Mouse (Mus musculus): ENCODE results near the gene Ldb1. TPM values are rescaled to one million over a fixed set of nuclear protein-coding genes. Genes with fewer than 3 reads are reported as not detected.

The Ldb1 gene
- polyA plus RNA-seq, 1 experiment from 2014 or later: 77.0 TPM

GRCm38 (mm10) chr19:46047426-46047825 is 2.4 kb upstream of the Ldb1 start:
- peak; percentile 76 for DNase-seq (ENCODE audit: low spot score, missing footprints)
- WGBS: 50% methylated on average over 2 of the region's 2 CpGs
- Histone ChIP-seq H3K4me3 (ENCODE audit: low read depth, low read length) (no peak overlapping the region), H3K4me2 (no peak overlapping the region), H3K9me3 (ENCODE audit: control insufficient read depth, low read length) (no peaks in the 10 kb centered on the region), H3K4me1 (ENCODE audit: control insufficient read depth, insufficient read depth, low read length) (peaks cover 30% of the 10 kb centered on the region), H3K27me3 (ENCODE audit: control insufficient read depth, insufficient read depth, low read length) (no peaks in the 10 kb centered on the region), H3K27ac (ENCODE audit: low read depth, low read length) (no peak overlapping the region), H3K36me3 (ENCODE audit: control insufficient read depth, insufficient read depth, low read length) (no peaks in the 10 kb centered on the region), H3K9ac (ENCODE audit: low read length) (no peak overlapping the region)
- ATAC-seq (ENCODE audit: low FRiP score): no peak

GRCm38 (mm10) chr19:46046621-46047025 is 1.6 kb upstream of the Ldb1 start:
- H3K4me3 ChIP-seq (ENCODE audit: low read depth, low read length): no peak overlapping the region
- no peaks in the 10 kb centered on the region for H3K9me3 ChIP-seq (ENCODE audit: control insufficient read depth, low read length)
- peaks cover 36% of the 10 kb centered on the region for H3K4me1 ChIP-seq (ENCODE audit: control insufficient read depth, insufficient read depth, low read length)
- no peaks in the 10 kb centered on the region for H3K27me3 ChIP-seq (ENCODE audit: control insufficient read depth, insufficient read depth, low read length)
- no peak overlapping the region; the same call in 1 of the 2 replicates for H3K4me2 ChIP-seq
- ATAC-seq (ENCODE audit: low FRiP score) (no peak), DNase-seq (ENCODE audit: low spot score, missing footprints) (peak; percentile 80)
- 4% methylated on average over 10 of the region's 10 CpGs for WGBS
- no peak overlapping the region for H3K9ac ChIP-seq (ENCODE audit: low read length)
- no peak overlapping the region for H3K27ac ChIP-seq (ENCODE audit: low read depth, low read length)
- H3K36me3 ChIP-seq (ENCODE audit: control insufficient read depth, insufficient read depth, low read length): no peaks in the 10 kb centered on the region

- DNase-seq (ENCODE audit: low spot score, missing footprints) (peak; percentile 89), ATAC-seq (ENCODE audit: low FRiP score) (peak; percentile 12)
- Histone ChIP-seq H3K4me2 (peak overlapping the region; percentile 87), H3K4me1 (ENCODE audit: control insufficient read depth, insufficient read depth, low read length) (peaks cover 45% of the 10 kb centered on the region), H3K4me3 (ENCODE audit: low read depth, low read length) (peak overlapping the region; percentile 92), H3K27me3 (ENCODE audit: control insufficient read depth, insufficient read depth, low read length) (no peaks in the 10 kb centered on the region), H3K36me3 (ENCODE audit: control insufficient read depth, insufficient read depth, low read length) (no peaks in the 10 kb centered on the region), H3K9me3 (ENCODE audit: control insufficient read depth, low read length) (no peaks in the 10 kb centered on the region), H3K9ac (ENCODE audit: low read length) (peak overlapping the region; percentile 93), H3K27ac (ENCODE audit: low read depth, low read length) (peak overlapping the region; percentile 87)
- 4% methylated on average over 7 of the region's 7 CpGs for WGBS
Observed at GRCm38 (mm10) chr19:46045696-46046311, 790 bp upstream of the Ldb1 start.

GRCm38 (mm10) chr19:46044271-46044992 is 582 bp downstream of the Ldb1 start, which contains the start of gene Pprc1:
Gene Pprc1, plus strand, starts transcription at chr19:46044886.
- peak within 1 kb of the TSS; percentile 93 for H3K9ac ChIP-seq (ENCODE audit: low read length)
- ATAC-seq (ENCODE audit: low FRiP score): no peak
- H3K4me3 ChIP-seq (ENCODE audit: low read depth, low read length): peak within 1 kb of the TSS; percentile 92
- peaks cover 54% of the 10 kb centered on the region for H3K4me1 ChIP-seq (ENCODE audit: control insufficient read depth, insufficient read depth, low read length)
- peak within 1 kb of the TSS; percentile 87 for H3K4me2 ChIP-seq
- under 1% methylated on average over 34 of the region's 34 CpGs for WGBS
- no peaks in the 10 kb centered on the region for H3K9me3 ChIP-seq (ENCODE audit: control insufficient read depth, low read length)
- H3K36me3 ChIP-seq (ENCODE audit: control insufficient read depth, insufficient read depth, low read length): no peaks in the 10 kb centered on the region
- DNase-seq (ENCODE audit: low spot score, missing footprints): peak; percentile 90
- peak within 1 kb of the TSS; percentile 87 for H3K27ac ChIP-seq (ENCODE audit: low read depth, low read length)
- H3K27me3 ChIP-seq (ENCODE audit: control insufficient read depth, insufficient read depth, low read length): no peaks in the 10 kb centered on the region

GRCm38 (mm10) chr19:46043380-46043779 is 1.6 kb downstream of the Ldb1 start:
- WGBS: 62% methylated on average over 7 of the region's 7 CpGs
- ATAC-seq (ENCODE audit: low FRiP score): no peak
- Histone ChIP-seq H3K27ac (ENCODE audit: low read depth, low read length) (peak overlapping the region; percentile 59), H3K4me3 (ENCODE audit: low read depth, low read length) (peak overlapping the region; percentile 92), H3K4me1 (ENCODE audit: control insufficient read depth, insufficient read depth, low read length) (peaks cover 54% of the 10 kb centered on the region), H3K27me3 (ENCODE audit: control insufficient read depth, insufficient read depth, low read length) (no peaks in the 10 kb centered on the region), H3K36me3 (ENCODE audit: control insufficient read depth, insufficient read depth, low read length) (no peaks in the 10 kb centered on the region), H3K4me2 (peak overlapping the region; percentile 87), H3K9ac (ENCODE audit: low read length) (peak overlapping the region; percentile 36; the same call in 1 of the 2 replicates), H3K9me3 (ENCODE audit: control insufficient read depth, low read length) (no peaks in the 10 kb centered on the region)
- no peak for DNase-seq (ENCODE audit: low spot score, missing footprints)

GRCm38 (mm10) chr19:46042476-46043011 is 2.5 kb downstream of the Ldb1 start:
- H3K4me2 ChIP-seq: peak overlapping the region; percentile 87

GRCm38 (mm10) chr19:46041933-46042475 is 3.0 kb downstream of the Ldb1 start:
- peaks cover 65% of the 10 kb centered on the region for H3K4me1 ChIP-seq (ENCODE audit: control insufficient read depth, insufficient read depth, low read length)
- H3K27me3 ChIP-seq (ENCODE audit: control insufficient read depth, insufficient read depth, low read length): no peaks in the 10 kb centered on the region
- ATAC-seq (ENCODE audit: low FRiP score) (peak; percentile 59), DNase-seq (ENCODE audit: low spot score, missing footprints) (peak; percentile 93)
- H3K9me3 ChIP-seq (ENCODE audit: control insufficient read depth, low read length): no peaks in the 10 kb centered on the region
- 3% methylated on average over 13 of the region's 14 CpGs for WGBS
- H3K9ac ChIP-seq (ENCODE audit: low read length): peak overlapping the region; percentile 56
- peak overlapping the region; percentile 93 for H3K27ac ChIP-seq (ENCODE audit: low read depth, low read length)
- H3K4me2 ChIP-seq: peak overlapping the region; percentile 87
- H3K36me3 ChIP-seq (ENCODE audit: control insufficient read depth, insufficient read depth, low read length): no peaks in the 10 kb centered on the region
- peak overlapping the region; percentile 92 for H3K4me3 ChIP-seq (ENCODE audit: low read depth, low read length)

More at GRCm38 (mm10) chr19:46042476-46043011, 2.5 kb downstream of the Ldb1 start:
- ATAC-seq (ENCODE audit: low FRiP score) (peak; percentile 47), DNase-seq (ENCODE audit: low spot score, missing footprints) (peak; percentile 93)
- H3K9me3 ChIP-seq (ENCODE audit: control insufficient read depth, low read length): no peaks in the 10 kb centered on the region
- 9% methylated on average over 6 of the region's 6 CpGs for WGBS
- H3K4me3 ChIP-seq (ENCODE audit: low read depth, low read length): peak overlapping the region; percentile 92; the same call in 1 of the 2 replicates
- H3K27ac ChIP-seq (ENCODE audit: low read depth, low read length): peak overlapping the region; percentile 93
- no peaks in the 10 kb centered on the region for H3K36me3 ChIP-seq (ENCODE audit: control insufficient read depth, insufficient read depth, low read length)
- H3K4me1 ChIP-seq (ENCODE audit: control insufficient read depth, insufficient read depth, low read length): peaks cover 59% of the 10 kb centered on the region
- H3K9ac ChIP-seq (ENCODE audit: low read length): peak overlapping the region; percentile 56
- H3K27me3 ChIP-seq (ENCODE audit: control insufficient read depth, insufficient read depth, low read length): no peaks in the 10 kb centered on the region

GRCm38 (mm10) chr19:46041299-46041932 is 3.6 kb downstream of the Ldb1 start:
- peak; percentile 83 for DNase-seq (ENCODE audit: low spot score, missing footprints)
- no peaks in the 10 kb centered on the region for H3K9me3 ChIP-seq (ENCODE audit: control insufficient read depth, low read length)
- peak overlapping the region; percentile 93 for H3K27ac ChIP-seq (ENCODE audit: low read depth, low read length)
- H3K4me1 ChIP-seq (ENCODE audit: control insufficient read depth, insufficient read depth, low read length): peaks cover 67% of the 10 kb centered on the region
- peak overlapping the region; percentile 92 for H3K4me3 ChIP-seq (ENCODE audit: low read depth, low read length)
- H3K4me2 ChIP-seq: peak overlapping the region; percentile 87
- H3K27me3 ChIP-seq (ENCODE audit: control insufficient read depth, insufficient read depth, low read length): no peaks in the 10 kb centered on the region
- peak overlapping the region; percentile 56 for H3K9ac ChIP-seq (ENCODE audit: low read length)
- 15% methylated on average over 7 of the region's 7 CpGs for WGBS
- ATAC-seq (ENCODE audit: low FRiP score): no peak
- H3K36me3 ChIP-seq (ENCODE audit: control insufficient read depth, insufficient read depth, low read length): peaks cover 3% of the 10 kb centered on the region; the same call in 1 of the 2 replicates

Data from midbrain, embryonic 11.5 days (tissue).